Mouse (Mus musculus): ENCODE measurements around the gene Gm20403. TPM values are rescaled to one million over a fixed set of nuclear protein-coding genes. Genes with fewer than 3 reads are reported as not detected.
"Not testable (repeated sequence)": the region's sequence is repeated elsewhere in the genome, so short reads cannot be mapped to it uniquely, and the experiment has no call there.

The Gm20403 gene
- not detected in 2 replicates for total RNA-seq (2015; ENCODE audit: low replicate concordance)
- total RNA-seq (2017; ENCODE audit: low replicate concordance), result not detected in 2 replicates

DNA sequence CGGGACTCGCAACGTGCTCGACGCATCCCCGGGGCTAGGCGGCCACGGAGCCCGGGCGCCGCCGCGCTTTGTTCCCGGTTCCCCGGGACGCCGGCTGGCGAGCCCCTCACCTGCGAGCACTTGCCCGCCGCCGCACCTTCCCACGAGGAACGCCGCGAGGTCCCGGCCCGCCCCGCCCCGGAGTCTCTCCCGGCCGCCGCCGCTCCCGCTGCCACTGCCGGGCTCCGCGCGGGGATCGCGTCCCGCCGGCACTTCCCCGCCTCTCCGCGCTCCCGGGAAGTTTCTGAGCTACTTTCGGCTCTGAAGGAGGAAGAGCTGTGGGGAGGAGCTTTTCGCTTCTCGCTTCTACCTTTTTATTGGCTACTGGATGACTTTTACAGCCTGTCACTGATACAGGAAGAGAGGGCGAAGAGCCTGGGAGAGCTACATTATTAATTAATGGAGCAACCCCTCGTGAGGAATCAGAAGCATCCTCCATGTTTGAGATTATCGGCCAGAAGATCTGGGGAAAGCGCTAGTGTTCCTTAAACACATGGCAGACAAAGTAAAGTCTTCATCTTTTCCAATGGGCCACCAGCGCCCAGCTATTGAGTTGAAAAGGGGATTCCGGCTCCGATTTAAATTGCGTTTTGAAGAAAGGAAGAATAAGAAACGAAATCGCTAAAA lies at the start of gene Gm20403:
Gm20403 (minus strand) TSS at position 478 of the 666 bp plus-strand sequence.
- ATAC-seq (replicated peaks; ENCODE audit: low FRiP score, poor library complexity, severe bottlenecking), result peak; percentile 85

DNA sequence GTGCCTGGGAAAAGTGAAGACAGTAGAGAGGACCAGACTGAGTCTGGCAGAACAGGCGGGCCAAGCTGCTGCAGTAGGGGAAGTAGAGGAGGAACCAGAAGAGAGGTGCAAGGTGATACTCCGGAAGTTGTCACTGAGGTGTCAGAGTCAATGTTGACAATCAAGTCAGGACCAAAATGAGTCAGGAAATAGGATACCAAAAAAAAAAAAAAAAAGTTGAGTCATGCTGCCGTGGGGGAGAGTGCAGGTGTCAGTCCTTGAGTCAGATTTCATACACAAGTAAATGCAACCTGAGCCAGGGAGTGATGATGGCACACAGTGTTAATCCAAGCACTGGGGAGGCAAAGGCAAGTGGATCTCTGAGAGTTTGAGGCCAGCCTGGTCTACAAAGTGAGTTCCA lies 40.8 kb upstream of the Gm20403 start:
- ATAC-seq (replicated peaks; ENCODE audit: low FRiP score, poor library complexity, severe bottlenecking), result no peak

DNA sequence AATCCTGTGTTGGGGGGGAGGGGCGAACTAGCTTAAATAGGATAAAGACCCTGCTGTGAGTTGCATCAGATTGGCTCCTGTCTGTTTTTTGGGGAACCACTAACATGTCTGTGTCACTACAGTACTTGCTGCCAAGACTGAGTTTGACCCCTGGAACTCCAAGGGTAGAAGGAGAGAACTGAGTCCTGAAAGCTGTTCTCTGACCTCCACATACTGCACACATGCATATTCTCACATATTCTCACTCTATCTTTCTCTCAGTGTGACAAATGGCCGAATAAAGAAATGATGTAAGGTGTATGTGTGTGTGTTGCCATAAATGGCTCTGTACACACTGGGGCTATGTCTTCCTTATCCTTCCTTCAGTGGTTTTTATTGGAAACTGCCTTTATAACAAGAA lies 37.0 kb upstream of the Gm20403 start:
- ATAC-seq (replicated peaks; ENCODE audit: low FRiP score, poor library complexity, severe bottlenecking), result no peak

DNA sequence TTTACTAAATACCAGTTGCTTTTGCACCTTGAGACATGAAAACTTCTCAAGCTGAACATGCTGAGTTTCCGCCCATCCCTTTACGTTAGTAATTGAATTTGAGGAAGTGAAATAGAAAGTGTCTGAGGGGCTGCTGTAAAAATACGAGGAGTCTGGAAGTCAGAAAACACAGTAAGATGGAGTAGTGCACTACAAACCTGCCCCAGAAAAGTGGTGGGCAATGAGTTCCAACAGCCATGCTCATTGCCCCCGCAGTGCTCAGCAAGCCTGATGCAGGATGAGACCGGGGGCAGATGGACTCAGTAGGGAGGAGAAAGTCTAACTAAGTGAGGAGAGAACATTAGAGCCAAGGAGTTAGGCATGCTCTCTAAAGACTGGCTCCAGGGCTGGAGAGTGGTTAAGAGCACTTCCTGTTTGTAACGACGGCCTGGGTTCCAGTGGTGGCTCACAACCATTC lies 33.1 kb upstream of the Gm20403 start:
- no peak for ATAC-seq (replicated peaks; ENCODE audit: low FRiP score, poor library complexity, severe bottlenecking)

DNA sequence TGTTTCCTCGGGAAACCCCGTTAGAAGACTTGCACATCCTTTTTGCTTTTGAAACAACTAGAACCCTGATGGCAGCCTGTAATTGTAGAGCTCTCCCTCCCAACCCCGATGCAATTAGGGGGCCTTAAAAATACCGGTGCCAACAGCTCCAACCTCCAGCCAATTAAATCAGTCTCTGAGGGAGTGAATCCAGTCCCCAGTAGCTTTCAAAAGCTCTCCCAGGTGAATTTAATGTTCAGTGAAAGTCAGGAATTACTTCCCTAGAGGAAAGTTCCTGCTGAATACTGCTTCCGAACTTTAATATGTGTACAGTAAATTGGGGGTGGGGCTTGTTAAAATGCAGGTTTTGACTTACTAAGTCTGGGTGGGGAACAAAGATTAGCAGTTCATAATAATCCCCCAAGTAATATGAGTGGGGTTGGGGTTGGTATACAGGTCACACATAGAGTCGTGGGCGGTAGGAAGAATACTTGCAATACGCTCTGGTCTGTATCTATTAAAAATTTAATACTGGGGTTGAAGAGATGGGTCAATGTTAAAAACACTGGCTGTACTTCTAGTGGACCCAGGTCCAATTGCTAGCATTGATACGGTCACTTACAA lies 30.9 kb upstream of the Gm20403 start:
- ATAC-seq (replicated peaks; ENCODE audit: low FRiP score, poor library complexity, severe bottlenecking), result no peak

DNA sequence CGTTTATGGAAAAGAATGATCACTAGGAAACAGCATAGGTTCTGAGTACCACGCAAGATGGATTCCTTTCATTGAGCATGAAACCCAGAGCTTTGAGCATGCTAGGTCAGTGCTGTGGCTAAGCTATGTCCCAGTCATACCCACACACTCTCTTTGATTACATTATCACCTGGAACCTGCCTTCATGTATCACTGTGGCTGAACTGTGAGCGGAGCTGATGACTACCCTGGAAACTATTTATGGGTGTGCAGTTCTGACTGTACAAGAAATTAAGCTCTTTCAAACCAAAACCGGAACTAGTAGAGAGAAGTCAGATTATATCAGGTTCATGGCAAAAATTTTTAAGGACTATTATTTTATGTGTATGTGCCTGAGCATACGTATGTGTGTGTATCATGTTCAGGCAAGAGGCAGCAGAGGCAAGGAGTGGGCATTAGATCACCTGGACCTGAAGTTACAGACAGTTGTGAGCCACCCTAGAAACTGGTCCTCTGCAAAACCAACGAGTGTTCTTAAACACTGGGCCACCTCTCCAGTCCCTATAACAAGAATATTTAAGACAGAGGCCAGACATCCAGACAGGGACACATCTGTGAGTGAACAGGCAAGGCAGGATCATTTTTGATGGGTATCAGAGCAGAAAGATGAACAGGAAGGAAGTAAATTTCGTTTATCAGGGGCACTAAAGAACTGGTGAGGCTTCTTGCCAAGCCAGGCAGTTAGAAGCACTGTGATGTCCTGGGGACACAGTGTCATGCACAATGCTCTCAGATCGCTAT lies 30.2 kb upstream of the Gm20403 start:
- ATAC-seq (replicated peaks; ENCODE audit: low FRiP score, poor library complexity, severe bottlenecking), result 0 out of 2 replicates have a peak, but pooled peaks have one; percentile 39

DNA sequence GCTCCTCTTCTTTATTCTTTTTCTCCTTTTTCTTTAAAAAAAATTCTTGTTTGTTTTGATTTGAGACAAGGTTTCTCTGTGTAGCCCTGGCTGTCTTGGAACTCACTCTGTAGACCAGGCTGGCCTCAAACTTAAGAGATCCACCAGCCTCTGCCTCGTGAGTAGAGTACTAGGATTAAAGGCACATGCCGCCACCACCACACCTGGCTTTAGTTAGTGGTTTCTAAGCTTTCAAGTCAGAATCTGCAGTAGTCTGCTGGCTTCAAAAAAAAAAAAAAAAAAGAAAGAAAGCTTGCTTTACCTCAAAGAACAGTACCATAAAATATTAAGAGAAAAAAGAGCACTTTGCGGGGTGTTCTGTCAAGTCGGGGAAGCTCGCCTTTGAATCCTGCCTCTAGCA lies 29.1 kb upstream of the Gm20403 start:
- ATAC-seq (replicated peaks; ENCODE audit: low FRiP score, poor library complexity, severe bottlenecking), result no peak

DNA sequence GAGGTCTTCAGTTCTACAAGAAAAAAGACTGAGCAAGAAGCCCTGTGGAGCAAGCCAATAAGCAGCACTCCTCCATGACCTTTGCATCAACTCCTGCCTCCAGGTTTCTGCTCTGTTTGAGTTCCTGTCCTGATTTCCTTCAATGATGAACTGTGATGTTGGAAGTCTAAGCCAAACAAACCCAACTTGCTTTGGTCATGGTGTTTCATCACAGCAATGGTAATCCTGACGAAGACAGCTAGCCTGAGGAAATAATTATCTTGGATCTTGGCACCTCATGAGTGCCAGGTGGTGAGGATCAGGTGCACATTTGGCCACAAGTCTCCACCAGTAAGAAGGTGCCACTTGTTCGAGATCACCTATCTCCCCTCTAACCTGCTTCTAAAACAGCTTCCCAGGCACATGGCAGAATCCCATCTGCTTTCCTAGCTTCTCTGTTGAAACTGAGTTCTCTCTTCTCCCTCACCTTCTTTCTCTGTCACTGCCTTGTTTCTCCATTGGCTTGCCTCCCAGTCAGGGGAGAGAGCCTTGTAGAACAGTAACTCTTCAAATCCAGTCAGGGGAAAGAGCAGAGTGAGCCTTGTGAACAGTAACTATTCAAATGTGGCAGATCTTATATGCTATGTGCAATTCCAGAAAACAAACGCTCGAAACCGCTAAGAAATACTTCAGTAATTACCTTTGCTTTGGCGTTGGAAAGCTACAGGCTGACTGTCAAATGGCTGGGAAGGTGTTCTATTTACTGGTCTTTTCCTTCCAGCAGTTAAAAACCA lies 27.5 kb upstream of the Gm20403 start, which contains the start of gene Baz1a:
Baz1a (minus strand) TSS at position 723 of the 773 bp plus-strand sequence.
- no peak for ATAC-seq (replicated peaks; ENCODE audit: low FRiP score, poor library complexity, severe bottlenecking)

DNA sequence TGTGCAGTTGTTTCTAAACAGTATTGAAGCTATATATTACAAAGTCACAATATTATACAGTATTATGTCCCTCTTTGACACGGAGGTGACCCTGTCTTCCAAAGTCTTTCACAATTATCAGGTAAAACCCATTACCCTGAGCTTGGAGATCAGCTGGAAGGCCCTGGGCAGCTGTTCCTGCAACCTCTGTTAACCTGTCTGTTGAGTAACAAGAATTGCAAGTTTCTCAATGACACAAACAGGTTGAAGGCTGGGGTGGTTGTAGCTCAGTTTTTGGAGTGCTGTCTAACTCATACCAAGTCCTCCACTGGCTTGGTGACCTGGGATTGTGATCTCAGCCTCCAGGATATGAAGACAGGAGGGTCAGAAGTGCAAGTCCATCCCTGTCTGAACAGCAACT lies 26.7 kb upstream of the Gm20403 start:
- no peak for ATAC-seq (replicated peaks; ENCODE audit: low FRiP score, poor library complexity, severe bottlenecking)

DNA sequence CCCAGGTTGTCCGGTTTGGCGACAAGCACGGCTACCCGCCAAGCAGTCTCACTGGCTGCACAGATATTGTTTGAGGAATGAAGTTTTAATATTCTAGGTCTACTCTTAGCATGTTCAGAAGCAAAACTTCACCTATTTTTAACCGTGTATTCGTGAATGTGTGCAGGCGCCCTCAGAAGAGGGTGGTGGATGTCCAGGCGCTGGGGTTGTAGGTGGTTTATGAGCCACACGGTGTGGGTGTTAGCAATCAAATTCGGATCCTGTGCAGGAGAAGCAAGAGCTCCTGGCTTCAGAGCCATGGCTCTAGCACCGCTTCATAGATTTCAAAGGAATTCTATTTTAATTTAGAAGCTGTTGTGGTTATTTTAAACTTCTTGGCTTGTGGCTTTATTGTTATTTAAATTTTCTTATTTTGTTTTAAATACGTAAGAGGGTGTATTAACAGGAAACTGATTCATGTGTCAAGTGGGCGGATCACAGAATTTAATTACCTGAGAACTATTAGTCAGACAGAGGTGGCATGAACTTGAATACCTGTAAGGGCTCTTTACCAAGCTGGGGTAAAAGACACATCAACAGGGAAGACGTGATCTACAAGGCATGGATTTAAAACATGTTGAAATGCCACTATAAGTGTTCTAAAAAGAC lies 21.2 kb upstream of the Gm20403 start:
- ATAC-seq (replicated peaks; ENCODE audit: low FRiP score, poor library complexity, severe bottlenecking), result no peak

DNA sequence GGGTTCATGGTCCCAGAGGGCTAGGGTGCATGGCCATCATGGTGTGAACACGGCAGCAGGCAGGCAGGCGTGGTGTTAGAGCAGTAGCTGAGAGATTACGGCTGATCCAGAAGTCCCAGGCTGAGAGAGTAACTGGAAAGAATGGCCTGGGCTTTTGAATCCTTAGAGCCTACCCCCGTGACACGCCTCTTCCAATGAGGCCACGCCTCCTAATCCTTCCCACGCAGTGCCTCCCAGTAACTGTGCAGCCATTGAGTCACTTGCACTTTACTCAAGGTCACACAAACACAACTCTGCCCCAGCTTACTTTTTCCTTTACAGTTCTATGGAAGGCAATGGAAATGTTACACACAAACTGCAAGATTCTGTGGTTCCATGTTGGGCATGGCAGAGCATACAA lies 19.7 kb upstream of the Gm20403 start:
- ATAC-seq (replicated peaks; ENCODE audit: low FRiP score, poor library complexity, severe bottlenecking), result no peak

DNA sequence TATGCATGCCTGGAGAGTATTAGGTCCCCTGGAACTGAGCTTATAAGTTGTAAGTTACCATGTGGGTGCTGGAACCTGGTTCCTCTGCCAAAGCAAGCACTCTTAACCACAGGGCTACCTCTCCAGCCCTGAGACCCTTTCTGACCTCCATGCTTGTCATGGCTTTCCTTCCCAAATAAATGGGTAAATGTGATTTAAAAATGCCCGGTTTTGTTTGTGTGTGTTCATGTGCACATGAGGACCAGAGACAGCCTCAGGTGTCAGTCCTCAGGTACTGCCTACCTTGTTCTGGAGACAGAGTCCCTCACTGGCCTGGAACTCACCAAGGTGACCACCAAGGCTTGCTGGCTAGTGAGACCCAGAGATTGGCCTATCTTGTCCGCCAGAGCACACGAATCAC lies 18.1 kb upstream of the Gm20403 start:
- no peak for ATAC-seq (replicated peaks; ENCODE audit: low FRiP score, poor library complexity, severe bottlenecking)

DNA sequence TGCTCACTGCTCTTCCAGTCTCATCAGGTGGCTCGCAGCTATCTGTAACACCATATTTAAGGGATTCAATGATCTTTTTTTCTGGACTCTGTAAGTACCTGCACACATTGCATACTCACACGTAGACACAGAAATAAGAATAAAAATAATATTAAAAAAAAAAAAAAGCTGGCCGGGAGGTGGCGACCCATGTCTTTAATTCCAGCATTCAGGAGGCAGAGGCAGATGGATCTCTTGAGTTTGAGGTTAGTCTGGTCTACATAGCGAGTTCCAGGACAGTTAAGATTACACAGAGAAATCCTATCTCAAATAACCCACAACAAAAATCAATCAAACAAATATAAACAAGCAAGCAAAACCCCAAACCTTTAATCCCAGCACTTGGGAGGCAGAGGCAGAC lies 17.5 kb upstream of the Gm20403 start:
- no peak for ATAC-seq (replicated peaks; ENCODE audit: low FRiP score, poor library complexity, severe bottlenecking)

DNA sequence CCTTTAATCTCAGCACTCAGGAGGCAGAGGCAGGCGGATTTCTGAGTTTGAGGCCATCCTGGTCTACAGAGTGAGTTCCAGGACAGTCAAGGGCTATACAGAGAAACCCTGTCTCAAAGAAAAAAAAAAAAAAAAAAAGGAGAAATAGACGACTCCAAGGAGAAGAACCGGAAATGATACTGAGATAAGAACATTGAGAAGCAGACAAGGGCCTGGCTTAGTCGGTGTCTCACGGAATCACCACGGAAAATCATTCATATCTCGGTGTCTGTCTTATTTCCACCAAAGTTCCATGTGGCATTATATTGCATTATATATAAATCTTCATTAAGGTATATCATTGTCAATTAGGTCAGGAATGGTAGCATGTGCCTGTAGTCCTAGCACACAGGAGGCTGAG lies 16.2 kb upstream of the Gm20403 start:
- ATAC-seq (replicated peaks; ENCODE audit: low FRiP score, poor library complexity, severe bottlenecking), result not testable (repeated sequence)

DNA sequence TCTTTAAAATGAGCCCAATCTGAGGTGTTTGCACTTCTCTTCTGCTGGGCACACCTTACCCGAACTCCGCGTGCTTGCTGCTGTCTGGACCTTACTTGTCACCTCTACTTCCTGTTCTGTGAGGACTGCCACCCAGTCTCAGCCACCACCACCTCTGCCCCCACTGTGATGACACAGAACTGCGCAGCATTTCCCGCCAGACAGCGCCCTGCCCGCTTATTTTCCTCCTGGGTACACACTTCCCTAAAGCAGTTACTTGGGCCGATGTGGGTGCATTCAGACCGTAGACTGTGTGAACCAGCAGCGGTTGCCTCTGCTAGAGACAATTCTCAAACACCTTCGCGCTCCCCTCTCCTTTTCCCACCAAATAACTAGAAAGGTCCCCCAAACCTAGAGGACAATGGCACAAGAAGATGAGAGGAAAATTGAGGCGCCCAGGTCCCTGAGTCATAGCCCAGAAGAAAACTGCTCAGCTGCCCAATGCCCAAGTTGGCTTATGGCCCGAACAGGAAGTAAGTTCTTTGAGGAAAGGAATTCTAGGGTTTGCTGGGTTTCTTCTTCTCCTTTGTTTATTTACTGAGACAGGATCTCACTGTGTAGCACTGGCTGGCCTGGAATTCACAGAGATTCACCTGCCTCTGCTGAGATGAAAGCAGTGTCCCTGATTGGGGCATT lies 12.8 kb upstream of the Gm20403 start:
- no peak for ATAC-seq (replicated peaks; ENCODE audit: low FRiP score, poor library complexity, severe bottlenecking)

DNA sequence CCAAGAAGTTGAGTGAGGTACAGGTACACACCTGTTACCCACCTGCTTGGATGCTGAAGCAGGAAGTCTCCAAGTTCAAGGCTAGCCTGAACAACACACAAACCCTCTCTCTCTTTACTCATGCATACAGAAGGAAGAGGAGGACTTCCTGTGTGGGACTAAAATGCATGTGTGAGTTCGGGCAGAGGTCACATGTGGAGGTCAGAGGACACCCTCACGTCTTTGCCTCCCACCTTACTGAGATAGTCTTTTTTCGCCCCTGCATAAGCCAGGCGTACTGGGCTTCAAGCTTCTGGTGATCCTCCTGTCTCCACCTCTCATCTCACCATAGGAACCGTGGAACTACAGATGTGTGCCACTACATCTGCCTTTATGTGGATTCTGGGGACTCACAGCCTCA lies 12.1 kb upstream of the Gm20403 start:
- no peak for ATAC-seq (replicated peaks; ENCODE audit: low FRiP score, poor library complexity, severe bottlenecking)

DNA sequence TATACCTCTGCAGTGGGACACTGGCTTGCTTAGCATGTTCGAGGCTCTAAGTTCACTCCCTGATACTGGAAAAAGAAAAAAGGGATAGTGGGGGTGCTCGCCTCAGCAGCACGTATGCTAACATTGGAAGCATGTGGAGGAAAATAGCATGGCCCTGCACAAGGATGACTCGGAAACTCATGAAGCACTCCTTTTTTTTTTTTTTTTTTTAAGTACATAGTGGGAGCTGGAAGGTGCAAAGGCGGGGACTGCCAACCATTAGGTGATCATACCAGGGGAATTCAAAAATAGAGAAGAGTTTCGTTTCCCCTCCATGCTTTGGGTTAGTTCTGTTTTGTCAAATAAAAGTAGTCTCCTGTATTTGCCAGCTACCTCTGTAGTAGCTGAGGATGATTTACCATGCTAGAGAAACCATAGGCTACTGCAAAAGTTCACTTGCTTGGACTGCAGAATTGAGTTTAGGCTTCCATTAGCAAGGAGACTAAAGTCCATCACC lies 10.7 kb upstream of the Gm20403 start:
- ATAC-seq (replicated peaks; ENCODE audit: low FRiP score, poor library complexity, severe bottlenecking), result no peak

DNA sequence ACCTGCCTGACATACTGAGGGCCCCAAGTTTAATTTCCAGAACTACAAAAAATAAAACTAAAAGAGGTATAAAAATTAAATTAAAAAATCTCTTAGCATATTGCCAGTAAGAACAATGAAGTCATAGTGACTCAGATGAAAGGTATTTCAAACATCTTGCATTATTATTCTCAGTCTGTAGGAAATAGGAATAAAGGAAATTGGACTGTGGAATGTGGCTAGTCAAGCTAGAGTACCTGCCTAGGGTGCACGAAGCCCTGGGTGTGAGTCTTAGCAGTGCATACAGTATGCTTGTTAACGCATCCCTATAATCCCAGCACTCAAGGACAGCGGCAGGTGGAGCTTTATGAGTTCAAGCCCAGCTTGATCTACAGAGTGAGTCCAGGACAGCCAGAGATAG lies 9.6 kb upstream of the Gm20403 start:
- no peak for ATAC-seq (replicated peaks; ENCODE audit: low FRiP score, poor library complexity, severe bottlenecking)

DNA sequence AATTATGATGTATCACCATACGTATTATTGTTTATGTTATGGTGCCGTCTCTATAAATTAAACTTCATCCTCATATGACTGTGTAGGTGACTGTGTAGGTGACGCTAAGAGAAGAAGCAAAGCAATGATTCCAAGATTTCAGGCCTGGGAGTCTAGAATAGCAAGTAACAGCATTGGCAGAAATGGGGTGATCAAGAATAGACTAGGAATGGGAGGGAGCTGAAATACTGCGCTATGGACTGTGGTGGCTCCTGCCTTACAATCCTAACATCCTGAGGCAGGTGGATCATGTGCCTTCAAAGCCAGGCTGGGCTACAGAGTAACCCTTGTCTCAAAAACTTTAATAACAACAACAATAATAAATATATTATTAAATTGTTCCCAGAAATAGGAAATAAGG lies 8.1 kb upstream of the Gm20403 start:
- no peak for ATAC-seq (replicated peaks; ENCODE audit: low FRiP score, poor library complexity, severe bottlenecking)
